Comparison of ENCODE assay signal across 27 mouse cellular contexts in genomic region chr3:52300517-52300916, GRCm38 (mm10). TPM values are rescaled to one million over a fixed set of nuclear protein-coding genes. Genes with fewer than 3 reads are reported as not detected.
DNase-seq lines count a peak whose midpoint lies in the region; ATAC-seq lines count a peak whose summit lies in the region.
"Had no signal": no experiment of that assay in that cellular context is flagged by ENCODE, and none has a peak within 500 bp of the region (broad histone marks: within the 10 kb centered on the region; RNA-seq: fewer than 3 reads in every experiment).

No protein-coding gene starts in this region.

- no peaks in the 10 kb centered on the region for H3K36me3 ChIP-seq in heart, embryonic 11.5 days (ENCODE audit: control insufficient read depth, insufficient read depth, low read length)
- no peaks in the 10 kb centered on the region for H3K36me3 ChIP-seq in limb, embryonic 13.5 days
- H3K36me3 ChIP-seq: embryonic facial prominence, embryonic 12.5 days; heart, embryonic 13.5 days; kidney, embryonic 15.5 days; lung, embryonic 15.5 days; midbrain, embryonic 15.5 days; neural tube, embryonic 15.5 days had no signal

- H3K9me3 ChIP-seq in heart, embryonic 11.5 days (replicated peaks; ENCODE audit: control insufficient read depth, low read length) = no peaks in the 10 kb centered on the region
- H3K9me3 ChIP-seq in limb, embryonic 13.5 days = no peaks in the 10 kb centered on the region
- H3K9me3 ChIP-seq: embryonic facial prominence, embryonic 12.5 days; heart, embryonic 13.5 days; kidney, embryonic 15.5 days; lung, embryonic 15.5 days; midbrain, embryonic 15.5 days; neural tube, embryonic 15.5 days had no signal

- H3K4me1 ChIP-seq in heart, embryonic 11.5 days (ENCODE audit: control insufficient read depth, insufficient read depth, low read length) = peaks cover 22% of the 10 kb centered on the region
- H3K4me1 ChIP-seq in limb, embryonic 13.5 days = peaks cover 42% of the 10 kb centered on the region
- H3K4me1 ChIP-seq: midbrain, embryonic 15.5 days had no signal

- DNase-seq in heart, adult 11 months = peak; percentile 77
- peak; percentile 52 for DNase-seq in CD4-positive, CD25-positive, alpha-beta regulatory T cell, adult 2 months (ENCODE audit: low read depth, low spot score)
- no peak for DNase-seq in embryo, embryonic 9.5 days (ENCODE audit: extremely low spot score)
- DNase-seq in embryo, embryonic 10.5 days (ENCODE audit: low spot score) = no peak
- DNase-seq: adrenal gland, postnatal 10 days; cerebellum, adult 8-10 months; cerebellum, postnatal 25 days; gastrocnemius, postnatal 10 days; heart, postnatal 10 days; kidney, adult 18-20 months; kidney, postnatal 25 days; left cerebral cortex, postnatal 4 days; liver; lung, postnatal 36 days; right cerebral cortex, postnatal 4 days; thymus, postnatal 4 days had no signal

- WGBS in heart, embryonic 11.5 days (ENCODE audit: insufficient replicate concordance) = 76% methylated on average over 6 of the region's 6 CpGs
- 38% methylated on average over 6 of the region's 6 CpGs for WGBS in limb, embryonic 13.5 days

- H3K4me2 ChIP-seq in heart, embryonic 11.5 days = no peak overlapping the region
- H3K4me2 ChIP-seq in limb, embryonic 13.5 days (replicated peaks) = no peak overlapping the region
- H3K4me2 ChIP-seq: embryonic facial prominence, embryonic 12.5 days; hindbrain, embryonic 14.5 days; kidney, embryonic 15.5 days; lung, embryonic 15.5 days; midbrain, embryonic 15.5 days; neural tube, embryonic 15.5 days had no signal

- H3K4me3 ChIP-seq in heart, embryonic 11.5 days (ENCODE audit: low read depth, low read length) = no peak overlapping the region
- no peak overlapping the region for H3K4me3 ChIP-seq in limb, embryonic 13.5 days
- H3K4me3 ChIP-seq: embryonic facial prominence, embryonic 12.5 days; heart, embryonic 13.5 days; kidney, embryonic 15.5 days; lung, embryonic 15.5 days; midbrain, embryonic 15.5 days; neural tube, embryonic 15.5 days had no signal

- no peak overlapping the region for H3K27ac ChIP-seq in heart, embryonic 11.5 days (ENCODE audit: low read depth, low read length)
- 0 out of 2 replicates have a peak overlapping the region, but pooled peaks have one; percentile 3 for H3K27ac ChIP-seq in limb, embryonic 13.5 days
- H3K27ac ChIP-seq: embryonic facial prominence, embryonic 12.5 days; hindbrain, embryonic 14.5 days; kidney, embryonic 15.5 days; lung, embryonic 15.5 days; midbrain, embryonic 15.5 days; neural tube, embryonic 15.5 days had no signal

- no peak for ATAC-seq in heart, embryonic 11.5 days (replicated peaks; ENCODE audit: insufficient number of reproducible peaks, low FRiP score, low TSS enrichment)
- peak; percentile 40 for ATAC-seq in activated CD4-positive, CD25-positive, alpha-beta regulatory T cell, adult 4 months
- ATAC-seq in limb, embryonic 13.5 days (ENCODE audit: low FRiP score, low read depth) = no peak
- ATAC-seq: forebrain, embryonic 14.5 days; midbrain, embryonic 15.5 days had no signal

- H3K9ac ChIP-seq in heart, embryonic 11.5 days (ENCODE audit: low read depth, low read length) = no peak overlapping the region
- H3K9ac ChIP-seq in limb, embryonic 13.5 days = no peak overlapping the region
- H3K9ac ChIP-seq: embryonic facial prominence, embryonic 12.5 days; heart, embryonic 13.5 days; hindbrain, embryonic 14.5 days; kidney, embryonic 15.5 days; lung, embryonic 15.5 days; midbrain, embryonic 15.5 days; neural tube, embryonic 15.5 days had no signal

- H3K27me3 ChIP-seq in heart, embryonic 11.5 days (ENCODE audit: control insufficient read depth, insufficient read depth, low read length) = no peaks in the 10 kb centered on the region
- H3K27me3 ChIP-seq in limb, embryonic 13.5 days = no peaks in the 10 kb centered on the region
- H3K27me3 ChIP-seq: embryonic facial prominence, embryonic 12.5 days; heart, embryonic 13.5 days; kidney, embryonic 15.5 days; lung, embryonic 15.5 days; midbrain, embryonic 15.5 days; neural tube, embryonic 15.5 days had no signal

RNA-seq across cellular contexts. Expression of gene Foxo1, which starts 32.4 kb away (rescaled TPM):
- 7.1 and 7.8 TPM in 2 replicates for polyA plus RNA-seq in heart, embryonic 11.5 days (2014; fragmentation: Nextera tagmentation; extraction: Ambion mirVana)
- 10 to 100 TPM; 30.3 to 30.6 TPM for polyA plus RNA-seq in activated CD4-positive, CD25-positive, alpha-beta regulatory T cell, adult 4 months (2017; shearing (Covaris generic))
- 5.2 and 5.5 TPM in 2 replicates for polyA plus RNA-seq in limb, embryonic 13.5 days (2015; fragmentation: Nextera tagmentation; extraction: Ambion mirVana)

Comparison
In these comparisons a context has a peak if more than half of its experiments do, and no peak if none do; other contexts are left out.
1. DNase-seq: peak in heart, adult 11 months (single experiment) and CD4-positive, CD25-positive, alpha-beta regulatory T cell, adult 2 months (single experiment); none in embryo, embryonic 9.5 days (single experiment) and embryo, embryonic 10.5 days (single experiment).